Mouse (Mus musculus) left cerebral cortex, adult 9 months (tissue): Measurements from ENCODE around the gene Lmntd1.

ENCODE experiments used
- DNase-seq, 2 experiments: peaks; one replicate each; pipeline ENCODE4 v3.0.0; 2022; ENCODE audit warnings: low spot score in 2 of 2

Gene Lmntd1

GRCm38 (mm10) chr6:145614219-145614618 lies at the start of gene Lmntd1:
Gene Lmntd1 (minus strand): TSS chr6:145614319.
- DNase-seq = no peak

- no peak for DNase-seq
Observed at GRCm38 (mm10) chr6:145660943-145661342, 46.8 kb upstream of the Lmntd1 start.

GRCm38 (mm10) chr6:145659116-145659515 lies 45.0 kb upstream of the Lmntd1 start:
- no peak for DNase-seq

- DNase-seq = no peak
Observed at GRCm38 (mm10) chr6:145656740-145657591, 42.8 kb upstream of the Lmntd1 start.

- DNase-seq = no peak
Observed at GRCm38 (mm10) chr6:145655678-145656077, 41.6 kb upstream of the Lmntd1 start.

GRCm38 (mm10) chr6:145654062-145654836 lies 40.1 kb upstream of the Lmntd1 start:
- no peak for DNase-seq

GRCm38 (mm10) chr6:145653626-145654025 lies 39.5 kb upstream of the Lmntd1 start:
- DNase-seq = no peak

- no peak for DNase-seq
Observed at GRCm38 (mm10) chr6:145652986-145653385, 38.9 kb upstream of the Lmntd1 start.

- no peak for DNase-seq
Observed at GRCm38 (mm10) chr6:145651976-145652375, 37.9 kb upstream of the Lmntd1 start.

- no peak for DNase-seq
Observed at GRCm38 (mm10) chr6:145640971-145641506, 26.9 kb upstream of the Lmntd1 start.

GRCm38 (mm10) chr6:145638248-145638647 lies 24.1 kb upstream of the Lmntd1 start:
- no peak for DNase-seq

GRCm38 (mm10) chr6:145636682-145637081 lies 22.6 kb upstream of the Lmntd1 start:
- DNase-seq = no peak

GRCm38 (mm10) chr6:145634454-145634853 lies 20.3 kb upstream of the Lmntd1 start:
- DNase-seq = no peak

- no peak for DNase-seq
Observed at GRCm38 (mm10) chr6:145630269-145630668, 16.1 kb upstream of the Lmntd1 start.

- no peak for DNase-seq
Observed at GRCm38 (mm10) chr6:145623141-145623540, 9.0 kb upstream of the Lmntd1 start.

GRCm38 (mm10) chr6:145616402-145617229 lies 2.5 kb upstream of the Lmntd1 start:
- no peak for DNase-seq

- no peak for DNase-seq
Observed at GRCm38 (mm10) chr6:145615666-145616210, 1.6 kb upstream of the Lmntd1 start, which contains the start of gene Tuba3b. Gene Tuba3b (plus strand): TSS chr6:145615757.

GRCm38 (mm10) chr6:145612611-145613010 lies 1.5 kb downstream of the Lmntd1 start:
- DNase-seq = no peak

GRCm38 (mm10) chr6:145610901-145611300 lies 3.2 kb downstream of the Lmntd1 start:
- DNase-seq = no peak

- DNase-seq = no peak
Observed at GRCm38 (mm10) chr6:145608693-145609092, 5.4 kb downstream of the Lmntd1 start.

- no peak for DNase-seq
Observed at GRCm38 (mm10) chr6:145607746-145608145, 6.4 kb downstream of the Lmntd1 start.
